Mouse (Mus musculus) layer of hippocampus, adult 18-20 months (tissue): Measurements from ENCODE around the gene Hmcn1. TPM values are rescaled to one million over a fixed set of nuclear protein-coding genes. Genes with fewer than 3 reads are reported as not detected.

ENCODE experiments used
- DNase-seq, 2 experiments: peaks; one replicate each; pipeline ENCODE4 v3.0.0; 2022; ENCODE audit warnings: low spot score in 2 of 2
- long read RNA-seq: library from polyadenylated mRNA; stranded (forward); transcript quantifications from one replicate; pipeline ENCODE4 v2.0.0, GENCODE M21; 2021
- total RNA-seq, 2 experiments: library from RNA; stranded (reverse); gene quantifications; 2 replicates each; pipeline ENCODE4 v1.2.3; 2021

Gene Hmcn1
- 1 to 10 TPM; 1.5 to 2.1 TPM for total RNA-seq
- long read RNA-seq, partial matches to known transcripts, result 0 of 1 reads
- long read RNA-seq, other reads (novel, unspliced or antisense), result 1 of 1 reads

GRCm38 (mm10) chr1:150993162-150994064 is at the start of gene Hmcn1:
Hmcn1 (minus strand) TSS chr1:150993435.
- no peak for DNase-seq

- no peak for DNase-seq
Measured at GRCm38 (mm10) chr1:151040945-151041649, 47.9 kb upstream of the Hmcn1 start.

GRCm38 (mm10) chr1:151040290-151040689 is 47.1 kb upstream of the Hmcn1 start:
- no peak for DNase-seq

GRCm38 (mm10) chr1:151039189-151039588 is 46.0 kb upstream of the Hmcn1 start:
- DNase-seq, result no peak

GRCm38 (mm10) chr1:151038566-151038965 is 45.3 kb upstream of the Hmcn1 start:
- no peak for DNase-seq

GRCm38 (mm10) chr1:151036405-151036985 is 43.3 kb upstream of the Hmcn1 start:
- no peak for DNase-seq

- DNase-seq, result no peak
Measured at GRCm38 (mm10) chr1:151035766-151036165, 42.5 kb upstream of the Hmcn1 start.

- peak; percentile 20 to 77 for DNase-seq
Measured at GRCm38 (mm10) chr1:151034993-151035592, 41.9 kb upstream of the Hmcn1 start.

GRCm38 (mm10) chr1:151033291-151033690 is 40.1 kb upstream of the Hmcn1 start:
- no peak for DNase-seq

GRCm38 (mm10) chr1:151031581-151031980 is 38.3 kb upstream of the Hmcn1 start:
- DNase-seq, result no peak

GRCm38 (mm10) chr1:151031086-151031485 is 37.9 kb upstream of the Hmcn1 start:
- DNase-seq, result no peak

GRCm38 (mm10) chr1:151025049-151025773 is 32.0 kb upstream of the Hmcn1 start:
- no peak for DNase-seq

GRCm38 (mm10) chr1:151019273-151019890 is 26.1 kb upstream of the Hmcn1 start:
- no peak for DNase-seq

- peak; percentile 12 to 71 for DNase-seq
Measured at GRCm38 (mm10) chr1:151011056-151011455, 17.8 kb upstream of the Hmcn1 start.

GRCm38 (mm10) chr1:151009115-151009797 is 16.0 kb upstream of the Hmcn1 start:
- peak; percentile 32 to 87 for DNase-seq

GRCm38 (mm10) chr1:151007747-151008146 is 14.5 kb upstream of the Hmcn1 start:
- no peak for DNase-seq

GRCm38 (mm10) chr1:151004007-151004406 is 10.8 kb upstream of the Hmcn1 start:
- DNase-seq, result no peak

- DNase-seq, result no peak
Measured at GRCm38 (mm10) chr1:151001868-151002428, 8.7 kb upstream of the Hmcn1 start.

- no peak for DNase-seq
Measured at GRCm38 (mm10) chr1:151000714-151001113, 7.5 kb upstream of the Hmcn1 start.
